Mouse (Mus musculus): ENCODE results near the gene Arvcf.

DNA sequence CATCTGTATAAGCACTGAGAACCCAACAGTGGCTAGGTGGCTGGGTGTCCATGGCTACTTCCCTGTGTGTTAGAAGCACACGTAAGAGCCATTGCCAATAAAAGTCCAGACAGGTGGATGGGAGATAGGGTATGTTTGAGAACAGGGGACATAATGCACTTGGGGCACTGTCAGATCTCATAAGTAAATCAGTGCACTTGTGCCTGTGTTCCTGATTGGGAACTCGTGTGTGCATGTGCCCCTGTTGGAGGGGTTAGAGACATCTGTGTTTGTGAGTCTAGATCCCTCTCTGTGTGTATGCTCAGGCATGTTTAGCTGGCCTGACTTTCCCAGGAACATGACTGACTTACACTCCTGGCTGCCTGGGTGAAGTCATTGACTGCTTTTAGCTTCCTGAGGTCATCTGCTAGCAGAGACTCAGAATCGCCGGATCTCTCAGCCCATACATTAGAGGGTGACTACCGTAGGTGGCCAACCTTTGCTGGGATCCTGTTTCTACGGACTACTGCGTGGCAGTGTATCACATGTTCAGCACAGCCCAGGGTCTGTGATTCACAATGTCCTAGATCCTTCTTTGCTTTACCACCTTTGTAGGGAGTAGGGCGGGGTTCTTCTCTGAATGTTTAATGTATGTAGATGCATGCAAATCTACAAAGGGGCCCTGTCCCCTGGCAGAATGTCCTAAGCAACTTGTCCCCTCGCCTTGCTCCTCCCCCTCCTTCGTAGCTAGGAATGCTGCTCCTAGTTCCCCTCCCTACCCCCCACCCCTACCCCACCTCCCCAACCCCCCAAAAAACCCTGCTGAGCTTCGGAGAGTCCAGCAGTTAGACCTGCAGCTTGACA lies 47.0 kb downstream of the Arvcf start:
- TF ChIP-seq CTCF (IDR thresholded peaks at IDR 0.05; ENCODE audit: control insufficient read depth, insufficient read depth, insufficient read length): no peak
- no peak for TF ChIP-seq USF1 (IDR thresholded peaks at IDR 0.05; ENCODE audit: low read depth)
- TF ChIP-seq MYOD1 (IDR thresholded peaks at IDR 0.05; ENCODE audit: control insufficient read depth, insufficient read length, low read depth): peak; percentile 37
- TF ChIP-seq MAX (IDR thresholded peaks at IDR 0.05): no peak
- no peak for TF ChIP-seq CEBPB (IDR thresholded peaks at IDR 0.05; ENCODE audit: low read depth)
- no peak for TF ChIP-seq FOSL1 (IDR thresholded peaks at IDR 0.05; ENCODE audit: insufficient read depth, low read length, poor library complexity, severe bottlenecking)
- no peak for TF ChIP-seq MYOG (IDR thresholded peaks at IDR 0.05; ENCODE audit: control insufficient read depth, extremely low read depth, insufficient read length)

All from C2C12 (cell line).